Mouse (Mus musculus): Measurements from ENCODE around the gene Dst. TPM values are rescaled to one million over a fixed set of nuclear protein-coding genes. Genes with fewer than 3 reads are reported as not detected.

The Dst gene
- polyA plus RNA-seq, 1 experiment: 9.5 TPM

- 64% methylated on average over 4 of the region's 4 CpGs for WGBS
- no peak overlapping the region for H3K27ac ChIP-seq (ENCODE audit: control insufficient read depth, insufficient read depth, low read depth, low read length, poor library complexity)
- H3K4me3 ChIP-seq (replicated peaks; ENCODE audit: control insufficient read depth, low read depth, low read length): no peak overlapping the region
- H3K4me1 ChIP-seq (ENCODE audit: control insufficient read depth, insufficient read depth, low read length): no peaks in the 10 kb centered on the region
- TF ChIP-seq CTCF (IDR thresholded peaks at IDR 0.05; ENCODE audit: control insufficient read depth, insufficient read depth, low read length) (no peak), POLR2A (IDR thresholded peaks at IDR 0.05; ENCODE audit: borderline replicate concordance, control insufficient read depth, low read depth, low read length) (no peak)
Observed at GRCm38 (mm10) chr1:34007379-34007778, 99.4 kb downstream of the Dst start.

GRCm38 (mm10) chr1:34011051-34011677, 103.1 kb downstream of the Dst start:
- no peak overlapping the region for H3K27ac ChIP-seq (ENCODE audit: control insufficient read depth, insufficient read depth, low read depth, low read length, poor library complexity)
- under 1% methylated on average over 46 of the region's 47 CpGs for WGBS
- no peak for TF ChIP-seq POLR2A (IDR thresholded peaks at IDR 0.05; ENCODE audit: borderline replicate concordance, control insufficient read depth, low read depth, low read length)
- TF ChIP-seq CTCF (IDR thresholded peaks at IDR 0.05; ENCODE audit: control insufficient read depth, insufficient read depth, low read length): no peak
- H3K4me1 ChIP-seq (ENCODE audit: control insufficient read depth, insufficient read depth, low read length): no peaks in the 10 kb centered on the region
- peak overlapping the region; percentile 69 for H3K4me3 ChIP-seq (replicated peaks; ENCODE audit: control insufficient read depth, low read depth, low read length)

GRCm38 (mm10) chr1:34011821-34012271, 103.8 kb downstream of the Dst start:
- no peak overlapping the region for H3K27ac ChIP-seq (ENCODE audit: control insufficient read depth, insufficient read depth, low read depth, low read length, poor library complexity)
- no peaks in the 10 kb centered on the region for H3K4me1 ChIP-seq (ENCODE audit: control insufficient read depth, insufficient read depth, low read length)
- H3K4me3 ChIP-seq (replicated peaks; ENCODE audit: control insufficient read depth, low read depth, low read length): no peak overlapping the region
- 17% methylated on average over 16 of the region's 16 CpGs for WGBS
- no peak for TF ChIP-seq POLR2A (IDR thresholded peaks at IDR 0.05; ENCODE audit: borderline replicate concordance, control insufficient read depth, low read depth, low read length)
- TF ChIP-seq CTCF (IDR thresholded peaks at IDR 0.05; ENCODE audit: control insufficient read depth, insufficient read depth, low read length): no peak

GRCm38 (mm10) chr1:34013490-34013889, 105.5 kb downstream of the Dst start:
- Histone ChIP-seq H3K4me1 (ENCODE audit: control insufficient read depth, insufficient read depth, low read length) (no peaks in the 10 kb centered on the region), H3K4me3 (replicated peaks; ENCODE audit: control insufficient read depth, low read depth, low read length) (no peak overlapping the region), H3K27ac (ENCODE audit: control insufficient read depth, insufficient read depth, low read depth, low read length, poor library complexity) (no peak overlapping the region)
- 42% methylated on average over 5 of the region's 5 CpGs for WGBS
- TF ChIP-seq POLR2A (IDR thresholded peaks at IDR 0.05; ENCODE audit: borderline replicate concordance, control insufficient read depth, low read depth, low read length) (no peak), CTCF (IDR thresholded peaks at IDR 0.05; ENCODE audit: control insufficient read depth, insufficient read depth, low read length) (no peak)

GRCm38 (mm10) chr1:34016780-34017179, 108.8 kb downstream of the Dst start:
- Histone ChIP-seq H3K4me3 (replicated peaks; ENCODE audit: control insufficient read depth, low read depth, low read length) (no peak overlapping the region), H3K4me1 (ENCODE audit: control insufficient read depth, insufficient read depth, low read length) (no peaks in the 10 kb centered on the region), H3K27ac (ENCODE audit: control insufficient read depth, insufficient read depth, low read depth, low read length, poor library complexity) (no peak overlapping the region)
- WGBS: 88% methylated on average over 15 of the region's 15 CpGs
- no peak for TF ChIP-seq POLR2A (IDR thresholded peaks at IDR 0.05; ENCODE audit: borderline replicate concordance, control insufficient read depth, low read depth, low read length)
- no peak for TF ChIP-seq CTCF (IDR thresholded peaks at IDR 0.05; ENCODE audit: control insufficient read depth, insufficient read depth, low read length)

- Histone ChIP-seq H3K4me3 (replicated peaks; ENCODE audit: control insufficient read depth, low read depth, low read length) (no peak overlapping the region), H3K27ac (ENCODE audit: control insufficient read depth, insufficient read depth, low read depth, low read length, poor library complexity) (no peak overlapping the region), H3K4me1 (ENCODE audit: control insufficient read depth, insufficient read depth, low read length) (no peaks in the 10 kb centered on the region)
- WGBS: 72% methylated on average over 4 of the region's 4 CpGs
- no peak for TF ChIP-seq CTCF (IDR thresholded peaks at IDR 0.05; ENCODE audit: control insufficient read depth, insufficient read depth, low read length)
- TF ChIP-seq POLR2A (IDR thresholded peaks at IDR 0.05; ENCODE audit: borderline replicate concordance, control insufficient read depth, low read depth, low read length): no peak
Observed at GRCm38 (mm10) chr1:34017323-34017722, 109.3 kb downstream of the Dst start.

- no peaks in the 10 kb centered on the region for H3K4me1 ChIP-seq (ENCODE audit: control insufficient read depth, insufficient read depth, low read length)
- no peak for TF ChIP-seq POLR2A (IDR thresholded peaks at IDR 0.05; ENCODE audit: borderline replicate concordance, control insufficient read depth, low read depth, low read length)
- TF ChIP-seq CTCF (IDR thresholded peaks at IDR 0.05; ENCODE audit: control insufficient read depth, insufficient read depth, low read length): no peak
- 83% methylated on average over 6 of the region's 6 CpGs for WGBS
- no peak overlapping the region for H3K27ac ChIP-seq (ENCODE audit: control insufficient read depth, insufficient read depth, low read depth, low read length, poor library complexity)
- no peak overlapping the region for H3K4me3 ChIP-seq (replicated peaks; ENCODE audit: control insufficient read depth, low read depth, low read length)
Observed at GRCm38 (mm10) chr1:34020599-34020998, 112.6 kb downstream of the Dst start.

GRCm38 (mm10) chr1:34021574-34021973, 113.5 kb downstream of the Dst start:
- Histone ChIP-seq H3K4me3 (replicated peaks; ENCODE audit: control insufficient read depth, low read depth, low read length) (no peak overlapping the region), H3K27ac (ENCODE audit: control insufficient read depth, insufficient read depth, low read depth, low read length, poor library complexity) (no peak overlapping the region), H3K4me1 (ENCODE audit: control insufficient read depth, insufficient read depth, low read length) (no peaks in the 10 kb centered on the region)
- 17% methylated on average over 2 of the region's 2 CpGs for WGBS
- TF ChIP-seq CTCF (IDR thresholded peaks at IDR 0.05; ENCODE audit: control insufficient read depth, insufficient read depth, low read length) (no peak), POLR2A (IDR thresholded peaks at IDR 0.05; ENCODE audit: borderline replicate concordance, control insufficient read depth, low read depth, low read length) (no peak)

- Histone ChIP-seq H3K4me1 (ENCODE audit: control insufficient read depth, insufficient read depth, low read length) (no peaks in the 10 kb centered on the region), H3K4me3 (replicated peaks; ENCODE audit: control insufficient read depth, low read depth, low read length) (no peak overlapping the region), H3K27ac (ENCODE audit: control insufficient read depth, insufficient read depth, low read depth, low read length, poor library complexity) (no peak overlapping the region)
- WGBS: 81% methylated on average over 9 of the region's 9 CpGs
- TF ChIP-seq POLR2A (IDR thresholded peaks at IDR 0.05; ENCODE audit: borderline replicate concordance, control insufficient read depth, low read depth, low read length) (no peak), CTCF (IDR thresholded peaks at IDR 0.05; ENCODE audit: control insufficient read depth, insufficient read depth, low read length) (no peak)
Observed at GRCm38 (mm10) chr1:34023154-34023553, 115.1 kb downstream of the Dst start.
